7 mouse cellular contexts compared by ENCODE assay signal in genomic region chr15:25140389-25141181, GRCm38 (mm10).
DNase-seq lines count a peak whose midpoint lies in the region; ATAC-seq and TF ChIP-seq lines count a peak whose summit lies in the region.

No protein-coding gene starts in this region.

- H3K4me3 ChIP-seq in forebrain, postnatal 0 days (ENCODE audit: low read depth, low read length) = no peak overlapping the region
- no peak overlapping the region for H3K4me3 ChIP-seq in lung, embryonic 16.5 days (ENCODE audit: low read length)

- peak; percentile 85 for ATAC-seq in forebrain, postnatal 0 days
- ATAC-seq in lung, embryonic 16.5 days (ENCODE audit: low read depth) = peak; percentile 83

- whole genome bisulfite sequencing in forebrain, postnatal 0 days = 68% methylated on average over 9 of the region's 9 CpGs
- WGBS in lung, embryonic 16.5 days = 23% methylated on average over 9 of the region's 9 CpGs

- no peaks in the 10 kb centered on the region for H3K36me3 ChIP-seq in forebrain, postnatal 0 days (ENCODE audit: insufficient read depth)
- H3K36me3 ChIP-seq in lung, embryonic 16.5 days (ENCODE audit: control insufficient read depth, insufficient read depth, low read length) = no peaks in the 10 kb centered on the region

- no peaks in the 10 kb centered on the region for H3K9me3 ChIP-seq in forebrain, postnatal 0 days (ENCODE audit: low read length)
- no peaks in the 10 kb centered on the region for H3K9me3 ChIP-seq in lung, embryonic 16.5 days (ENCODE audit: control insufficient read depth, low read length)

- no peak overlapping the region for H3K27ac ChIP-seq in forebrain, postnatal 0 days (ENCODE audit: low read depth, low read length)
- H3K27ac ChIP-seq in lung, embryonic 16.5 days (ENCODE audit: low read length) = no peak overlapping the region

- TF ChIP-seq CTCF in forebrain, postnatal 0 days (IDR thresholded peaks at IDR 0.05; ENCODE audit: low read depth) = no peak

- no peaks in the 10 kb centered on the region for H3K27me3 ChIP-seq in forebrain, postnatal 0 days (ENCODE audit: insufficient read depth, low read length)
- no peaks in the 10 kb centered on the region for H3K27me3 ChIP-seq in lung, embryonic 16.5 days (ENCODE audit: control insufficient read depth, insufficient read depth, low read depth, low read length)

- no peaks in the 10 kb centered on the region for H3K4me1 ChIP-seq in forebrain, postnatal 0 days (ENCODE audit: insufficient read depth)
- no peaks in the 10 kb centered on the region for H3K4me1 ChIP-seq in lung, embryonic 16.5 days (replicated peaks; ENCODE audit: control insufficient read depth, insufficient read depth, low read length)

- no peak overlapping the region for H3K4me2 ChIP-seq in forebrain, postnatal 0 days (ENCODE audit: low read depth)
- no peak overlapping the region for H3K4me2 ChIP-seq in lung, embryonic 16.5 days (ENCODE audit: low read depth, low read length)

- intact Hi-C loops in left cerebral cortex, postnatal 25 days (cut with DNase I) = no loop called here

- DNase-seq in right cerebral cortex, postnatal 10 days (ENCODE audit: low spot score in 2 of 2) = peak; percentile 27 to 49
- no peak for DNase-seq in right cerebral cortex, postnatal 14 days
- peak; percentile 38 for DNase-seq in forebrain, postnatal 0 days
- peak; percentile 42 for DNase-seq in testis, postnatal 10 days (ENCODE audit: low spot score)
- no peak for DNase-seq in layer of hippocampus, postnatal 25 days (ENCODE audit: extremely low spot score in 1 of 2, low spot score in 1 of 2)
- no peak for DNase-seq in left cerebral cortex, postnatal 25 days (ENCODE audit: low spot score in 2 of 2)

- no peak overlapping the region for H3K9ac ChIP-seq in forebrain, postnatal 0 days
- no peak overlapping the region for H3K9ac ChIP-seq in lung, embryonic 16.5 days (ENCODE audit: low read length)

Comparison
In these comparisons a context has a peak if more than half of its experiments do, and no peak if none do; other contexts are left out.
1. DNase-seq: peak in right cerebral cortex, postnatal 10 days (2 of 2), forebrain, postnatal 0 days (single experiment) and testis, postnatal 10 days (single experiment); none in right cerebral cortex, postnatal 14 days (single experiment), layer of hippocampus, postnatal 25 days (0 of 2) and left cerebral cortex, postnatal 25 days (0 of 2).